Comparison of ENCODE assay signal across 18 mouse cellular contexts in the genomic region with DNA sequence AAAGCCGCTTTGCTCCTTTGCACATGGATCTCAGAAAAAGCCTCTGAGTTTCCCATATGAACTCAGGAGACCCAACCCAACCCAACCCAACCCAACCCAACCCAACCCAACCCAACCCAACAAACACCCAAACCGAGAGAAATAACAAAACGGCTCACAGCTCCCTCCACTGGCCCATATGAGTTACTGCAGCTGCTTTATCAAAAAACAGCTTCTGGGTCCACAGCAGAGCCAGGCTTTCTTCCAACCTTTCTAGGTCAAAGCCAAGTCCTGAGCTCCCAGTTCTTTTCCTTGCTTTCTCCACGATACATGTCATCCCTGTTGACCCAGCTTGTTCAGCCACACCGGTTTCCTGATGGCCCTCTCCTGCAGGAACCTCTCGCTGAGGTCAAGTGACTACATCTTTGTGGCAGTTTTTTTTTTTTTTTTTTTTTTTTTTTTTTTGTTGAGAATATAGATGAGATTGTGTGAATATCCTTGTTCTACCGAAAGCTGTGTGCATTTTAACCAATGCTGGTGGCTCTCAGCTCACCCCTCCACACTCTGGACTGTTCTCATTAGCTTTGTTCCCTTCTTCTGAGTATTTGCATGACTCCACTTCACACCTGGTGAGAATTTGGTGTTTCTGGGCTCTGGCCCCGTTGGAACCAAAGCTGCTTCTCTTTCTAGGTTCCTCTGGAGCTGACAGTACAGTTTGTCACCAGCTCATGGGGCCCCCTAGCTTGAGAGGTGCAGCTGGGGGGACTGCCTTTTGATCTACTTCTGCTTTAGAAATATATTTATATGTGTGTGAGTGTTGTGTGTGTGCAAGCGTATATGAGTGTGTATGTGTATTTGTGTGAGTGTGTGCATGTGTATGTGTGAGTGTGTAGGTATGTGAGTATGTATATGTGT. TPM values are rescaled to one million over a fixed set of nuclear protein-coding genes. Genes with fewer than 3 reads are reported as not detected.
DNase-seq lines count a peak whose midpoint lies in the region; ATAC-seq and TF ChIP-seq lines count a peak whose summit lies in the region.
"Had no signal": no experiment of that assay in that cellular context is flagged by ENCODE, and none has a peak within 500 bp of the region (broad histone marks: within the 10 kb centered on the region; RNA-seq: fewer than 3 reads in every experiment).

No protein-coding gene starts in this region.

- no peak overlapping the region for H3K9ac ChIP-seq in midbrain, postnatal 0 days (replicated peaks; ENCODE audit: low read length, poor library complexity, severe bottlenecking)
- no peak overlapping the region for H3K9ac ChIP-seq in midbrain, embryonic 11.5 days (ENCODE audit: low read length)
- no peak overlapping the region for H3K9ac ChIP-seq in hindbrain, embryonic 16.5 days (ENCODE audit: low read depth, low read length)
- H3K9ac ChIP-seq: embryonic facial prominence, embryonic 15.5 days had no signal

- DNase-seq in gastrocnemius, adult 2 months = no peak
- no peak for DNase-seq in gastrocnemius, postnatal 25 days
- DNase-seq in midbrain, postnatal 0 days (ENCODE audit: low spot score) = no peak
- no peak for DNase-seq in midbrain, embryonic 11.5 days (ENCODE audit: low spot score, missing footprints)
- peak; percentile 62 for DNase-seq in R1 (ENCODE audit: low read depth, low spot score)
- peak; percentile 23 for DNase-seq in splenic B cell, adult 2 months (ENCODE audit: low read depth, low spot score)
- no peak for DNase-seq in frontal cortex, postnatal 10 days (ENCODE audit: low spot score in 2 of 2)
- DNase-seq: cerebellum, postnatal 36 days; kidney, adult 9 months; layer of hippocampus, adult 9-11 months; lung, adult 18-20 months; thymus, postnatal 36 days had no signal

- no peak overlapping the region for H3K4me3 ChIP-seq in gastrocnemius, adult 2 months
- H3K4me3 ChIP-seq in midbrain, postnatal 0 days (ENCODE audit: low read depth, low read length) = no peak overlapping the region
- no peak overlapping the region for H3K4me3 ChIP-seq in midbrain, embryonic 11.5 days (ENCODE audit: low read depth, low read length)
- no peak overlapping the region for H3K4me3 ChIP-seq in hindbrain, embryonic 16.5 days (ENCODE audit: low read length)
- H3K4me3 ChIP-seq: embryonic facial prominence, embryonic 15.5 days; hindbrain, embryonic 10.5 days; limb, embryonic 10.5 days had no signal

- H3K9me3 ChIP-seq in midbrain, postnatal 0 days (ENCODE audit: low read length) = no peaks in the 10 kb centered on the region
- no peaks in the 10 kb centered on the region for H3K9me3 ChIP-seq in midbrain, embryonic 11.5 days (ENCODE audit: control insufficient read depth, low read length)
- H3K9me3 ChIP-seq in hindbrain, embryonic 16.5 days (ENCODE audit: control insufficient read depth, low read length) = no peaks in the 10 kb centered on the region
- H3K9me3 ChIP-seq: embryonic facial prominence, embryonic 15.5 days; hindbrain, embryonic 10.5 days; limb, embryonic 10.5 days had no signal

- intact Hi-C loops in gastrocnemius, adult 2 months (cut with DNase I) = no loop called here

- no peak for ATAC-seq in midbrain, postnatal 0 days (ENCODE audit: low FRiP score)
- ATAC-seq in midbrain, embryonic 11.5 days (ENCODE audit: low FRiP score) = no peak
- no peak for ATAC-seq in hindbrain, embryonic 16.5 days

- no peak overlapping the region for H3K27ac ChIP-seq in gastrocnemius, adult 2 months
- H3K27ac ChIP-seq in midbrain, postnatal 0 days (ENCODE audit: low read depth, low read length) = no peak overlapping the region
- no peak overlapping the region; the same call in 1 of the 2 replicates for H3K27ac ChIP-seq in midbrain, embryonic 11.5 days (ENCODE audit: low read depth, low read length)
- no peak overlapping the region for H3K27ac ChIP-seq in hindbrain, embryonic 16.5 days (ENCODE audit: low read depth, low read length)
- H3K27ac ChIP-seq: embryonic facial prominence, embryonic 15.5 days; hindbrain, embryonic 10.5 days; limb, embryonic 10.5 days had no signal

- no peaks in the 10 kb centered on the region for H3K4me1 ChIP-seq in midbrain, postnatal 0 days (ENCODE audit: insufficient read depth, low read length)
- H3K4me1 ChIP-seq in midbrain, embryonic 11.5 days (ENCODE audit: control insufficient read depth, insufficient read depth, low read length) = no peaks in the 10 kb centered on the region
- H3K4me1 ChIP-seq in hindbrain, embryonic 16.5 days (ENCODE audit: control insufficient read depth, insufficient read depth, low read depth, low read length) = no peaks in the 10 kb centered on the region
- H3K4me1 ChIP-seq: embryonic facial prominence, embryonic 15.5 days; limb, embryonic 10.5 days had no signal

- no peak overlapping the region for H3K4me2 ChIP-seq in midbrain, postnatal 0 days (ENCODE audit: low read depth, low read length, poor library complexity, severe bottlenecking)
- H3K4me2 ChIP-seq in midbrain, embryonic 11.5 days = no peak overlapping the region
- no peak overlapping the region for H3K4me2 ChIP-seq in hindbrain, embryonic 16.5 days (ENCODE audit: low read length)
- H3K4me2 ChIP-seq: embryonic facial prominence, embryonic 15.5 days had no signal

- 64% methylated on average over 9 of the region's 9 CpGs for whole genome bisulfite sequencing in midbrain, postnatal 0 days
- WGBS in midbrain, embryonic 11.5 days = 62% methylated on average over 9 of the region's 9 CpGs
- WGBS in hindbrain, embryonic 16.5 days = 59% methylated on average over 9 of the region's 9 CpGs

- peak; percentile 20; the same call in 1 of the 2 replicates for TF ChIP-seq CTCF in gastrocnemius, adult 2 months (IDR thresholded peaks at IDR 0.05)
- peak; percentile 33; the same call in 1 of the 2 replicates for TF ChIP-seq CTCF in midbrain, postnatal 0 days (IDR thresholded peaks at IDR 0.05)

- H3K36me3 ChIP-seq in midbrain, postnatal 0 days (ENCODE audit: insufficient read depth, low read length) = no peaks in the 10 kb centered on the region
- H3K36me3 ChIP-seq in midbrain, embryonic 11.5 days (ENCODE audit: control insufficient read depth, insufficient read depth, low read length) = no peaks in the 10 kb centered on the region
- H3K36me3 ChIP-seq in splenic B cell, adult 2 months (ENCODE audit: control insufficient read depth, insufficient read depth, low read length, poor library complexity, severe bottlenecking) = no peaks in the 10 kb centered on the region
- H3K36me3 ChIP-seq in hindbrain, embryonic 16.5 days (ENCODE audit: control insufficient read depth, insufficient read depth, low read length) = no peaks in the 10 kb centered on the region
- H3K36me3 ChIP-seq: embryonic facial prominence, embryonic 15.5 days; hindbrain, embryonic 10.5 days; limb, embryonic 10.5 days had no signal

- no peaks in the 10 kb centered on the region for H3K27me3 ChIP-seq in midbrain, postnatal 0 days (ENCODE audit: insufficient read depth, low read length)
- H3K27me3 ChIP-seq in midbrain, embryonic 11.5 days (ENCODE audit: control insufficient read depth, insufficient read depth, low read length) = no peaks in the 10 kb centered on the region
- no peaks in the 10 kb centered on the region for H3K27me3 ChIP-seq in splenic B cell, adult 2 months (ENCODE audit: control insufficient read depth, insufficient read depth, low read length, poor library complexity, severe bottlenecking)
- H3K27me3 ChIP-seq in hindbrain, embryonic 16.5 days (replicated peaks; ENCODE audit: control insufficient read depth, insufficient read depth, low read length) = no peaks in the 10 kb centered on the region
- H3K27me3 ChIP-seq: embryonic facial prominence, embryonic 15.5 days had no signal

RNA-seq across cellular contexts. Expression of a gene that starts 9.6 kb away (rescaled TPM):
- not detected for total RNA-seq in gastrocnemius, adult 2 months (2021)
- not detected for total RNA-seq in gastrocnemius, postnatal 25 days (2021)
- not detected in 2 replicates for total RNA-seq in midbrain, postnatal 0 days (2014; rRNA removed)
- polyA plus RNA-seq in midbrain, postnatal 0 days (2015; fragmentation: Nextera tagmentation; extraction: Ambion mirVana) = not detected in 2 replicates
- not detected in 2 replicates for polyA plus RNA-seq in midbrain, embryonic 11.5 days (2014; fragmentation: Nextera tagmentation; extraction: Ambion mirVana)
- polyA plus RNA-seq in hindbrain, embryonic 16.5 days (2015; fragmentation: Nextera tagmentation; extraction: Ambion mirVana) = not detected in 2 replicates
- total RNA-seq: adrenal gland, adult 18-20 months; monocyte, adult 5-6 weeks had no signal
- polyA plus RNA-seq: embryonic facial prominence, embryonic 15.5 days; hindbrain, embryonic 10.5 days; limb, embryonic 10.5 days had no signal

RNA-seq across cellular contexts. Expression of a gene that starts 10.2 kb away (rescaled TPM):
- total RNA-seq in gastrocnemius, adult 2 months (2021) = 1 to 10 TPM in 1 of 2 experiments, under 1 TPM in 1; 0.46 to 1.2 TPM
- under 1 TPM; 0.29 to 0.72 TPM for total RNA-seq in gastrocnemius, postnatal 25 days (2021)
- 16.1 and 25.0 TPM in 2 replicates for total RNA-seq in midbrain, postnatal 0 days (2014; rRNA removed)
- 14.8 and 15.6 TPM in 2 replicates for polyA plus RNA-seq in midbrain, postnatal 0 days (2015; fragmentation: Nextera tagmentation; extraction: Ambion mirVana)
- polyA plus RNA-seq in midbrain, embryonic 11.5 days (2014; fragmentation: Nextera tagmentation; extraction: Ambion mirVana) = 4.2 and 4.7 TPM in 2 replicates
- 26.6 and 30.6 TPM in 2 replicates for polyA plus RNA-seq in hindbrain, embryonic 16.5 days (2015; fragmentation: Nextera tagmentation; extraction: Ambion mirVana)
- total RNA-seq: monocyte, adult 5-6 weeks had no signal

RNA-seq across cellular contexts. Expression of a gene that starts 22.2 kb away (rescaled TPM):
- total RNA-seq in gastrocnemius, adult 2 months (2021) = 10 to 100 TPM; 57.3 to 79.3 TPM
- 10 to 100 TPM; 67.6 to 72.3 TPM for total RNA-seq in gastrocnemius, postnatal 25 days (2021)
- 35.1 and 46.6 TPM in 2 replicates for total RNA-seq in midbrain, postnatal 0 days (2014; rRNA removed)
- 31.3 and 31.4 TPM in 2 replicates for polyA plus RNA-seq in midbrain, postnatal 0 days (2015; fragmentation: Nextera tagmentation; extraction: Ambion mirVana)
- polyA plus RNA-seq in midbrain, embryonic 11.5 days (2014; fragmentation: Nextera tagmentation; extraction: Ambion mirVana) = 35.5 and 38.3 TPM in 2 replicates
- 29.3 and 35.2 TPM in 2 replicates for polyA plus RNA-seq in hindbrain, embryonic 16.5 days (2015; fragmentation: Nextera tagmentation; extraction: Ambion mirVana)

RNA-seq across cellular contexts. Expression of a gene that starts 42.2 kb away (rescaled TPM):
- under 1 TPM; 0.28 to 0.38 TPM for total RNA-seq in gastrocnemius, adult 2 months (2021)
- under 1 TPM; 0.32 to 0.41 TPM for total RNA-seq in gastrocnemius, postnatal 25 days (2021)
- 86.9 and 92.3 TPM in 2 replicates for total RNA-seq in midbrain, postnatal 0 days (2014; rRNA removed)
- 67.6 and 68.0 TPM in 2 replicates for polyA plus RNA-seq in midbrain, postnatal 0 days (2015; fragmentation: Nextera tagmentation; extraction: Ambion mirVana)
- polyA plus RNA-seq in midbrain, embryonic 11.5 days (2014; fragmentation: Nextera tagmentation; extraction: Ambion mirVana) = 37.1 and 38.4 TPM in 2 replicates
- 72.1 and 81.0 TPM in 2 replicates for polyA plus RNA-seq in hindbrain, embryonic 16.5 days (2015; fragmentation: Nextera tagmentation; extraction: Ambion mirVana)

Comparison
In these comparisons a context has a peak if more than half of its experiments do, and no peak if none do; other contexts are left out.
1. DNase-seq: peak in R1 (single experiment) and splenic B cell, adult 2 months (single experiment); none in gastrocnemius, adult 2 months (single experiment), gastrocnemius, postnatal 25 days (single experiment), midbrain, postnatal 0 days (single experiment), midbrain, embryonic 11.5 days (single experiment) and frontal cortex, postnatal 10 days (0 of 2).